Mouse (Mus musculus) naive thymus-derived CD4-positive, alpha-beta T cell, adult 2 months (primary cell): ENCODE measurements around the gene Ap3d1.

Source experiments
- DNase-seq: peaks from one replicate; pipeline ENCODE4 v3.0.0-alpha.2; 2011; ENCODE audit warnings: low read depth

Gene Ap3d1

GRCm38 (mm10) chr10:80703643-80704042, 38.4 kb downstream of the Ap3d1 start:
- no peak for DNase-seq

GRCm38 (mm10) chr10:80702536-80703390, 39.3 kb downstream of the Ap3d1 start:
- peak; percentile 94 for DNase-seq

GRCm38 (mm10) chr10:80701721-80702535, 40.1 kb downstream of the Ap3d1 start, which contains the start of the genes Mob3a and Izumo4:
Gene Mob3a (minus strand): TSS chr10:80701977.
Gene Izumo4 (plus strand): TSS chr10:80702184.
- DNase-seq, result peak; percentile 100

- peak; percentile 88 for DNase-seq
Observed at GRCm38 (mm10) chr10:80700732-80701131, 41.3 kb downstream of the Ap3d1 start.

- no peak for DNase-seq
Observed at GRCm38 (mm10) chr10:80700038-80700504, 42.0 kb downstream of the Ap3d1 start.

GRCm38 (mm10) chr10:80698605-80699004, 43.5 kb downstream of the Ap3d1 start:
- no peak for DNase-seq

- peak; percentile 34 for DNase-seq
Observed at GRCm38 (mm10) chr10:80697812-80698211, 44.3 kb downstream of the Ap3d1 start.

GRCm38 (mm10) chr10:80697393-80697787, 44.7 kb downstream of the Ap3d1 start:
- peak; percentile 51 for DNase-seq

GRCm38 (mm10) chr10:80696502-80697392, 45.3 kb downstream of the Ap3d1 start:
- no peak for DNase-seq

- DNase-seq, result peak; percentile 72
Observed at GRCm38 (mm10) chr10:80695801-80696501, 46.1 kb downstream of the Ap3d1 start.

GRCm38 (mm10) chr10:80695186-80695585, 46.9 kb downstream of the Ap3d1 start:
- DNase-seq, result peak; percentile 93

- DNase-seq, result peak; percentile 39
Observed at GRCm38 (mm10) chr10:80694159-80694938, 47.7 kb downstream of the Ap3d1 start.

GRCm38 (mm10) chr10:80693401-80694045, 48.5 kb downstream of the Ap3d1 start:
- peak; percentile 23 for DNase-seq

GRCm38 (mm10) chr10:80692249-80693165, 49.6 kb downstream of the Ap3d1 start:
- peak; percentile 72 for DNase-seq

GRCm38 (mm10) chr10:80687850-80688249, 54.2 kb downstream of the Ap3d1 start:
- DNase-seq, result peak; percentile 83

- no peak for DNase-seq
Observed at GRCm38 (mm10) chr10:80686617-80687016, 55.4 kb downstream of the Ap3d1 start.

- DNase-seq, result no peak
Observed at GRCm38 (mm10) chr10:80684984-80685383, 57.1 kb downstream of the Ap3d1 start.

GRCm38 (mm10) chr10:80684214-80684613, 57.9 kb downstream of the Ap3d1 start:
- peak; percentile 88 for DNase-seq

GRCm38 (mm10) chr10:80683647-80684046, 58.4 kb downstream of the Ap3d1 start:
- DNase-seq, result no peak
